Mouse (Mus musculus): ENCODE results near the gene Trim6. TPM values are rescaled to one million over a fixed set of nuclear protein-coding genes. Genes with fewer than 3 reads are reported as not detected.

Trim6 gene
- 2.3 TPM for polyA plus RNA-seq (2017; shearing (Covaris generic))

DNA sequence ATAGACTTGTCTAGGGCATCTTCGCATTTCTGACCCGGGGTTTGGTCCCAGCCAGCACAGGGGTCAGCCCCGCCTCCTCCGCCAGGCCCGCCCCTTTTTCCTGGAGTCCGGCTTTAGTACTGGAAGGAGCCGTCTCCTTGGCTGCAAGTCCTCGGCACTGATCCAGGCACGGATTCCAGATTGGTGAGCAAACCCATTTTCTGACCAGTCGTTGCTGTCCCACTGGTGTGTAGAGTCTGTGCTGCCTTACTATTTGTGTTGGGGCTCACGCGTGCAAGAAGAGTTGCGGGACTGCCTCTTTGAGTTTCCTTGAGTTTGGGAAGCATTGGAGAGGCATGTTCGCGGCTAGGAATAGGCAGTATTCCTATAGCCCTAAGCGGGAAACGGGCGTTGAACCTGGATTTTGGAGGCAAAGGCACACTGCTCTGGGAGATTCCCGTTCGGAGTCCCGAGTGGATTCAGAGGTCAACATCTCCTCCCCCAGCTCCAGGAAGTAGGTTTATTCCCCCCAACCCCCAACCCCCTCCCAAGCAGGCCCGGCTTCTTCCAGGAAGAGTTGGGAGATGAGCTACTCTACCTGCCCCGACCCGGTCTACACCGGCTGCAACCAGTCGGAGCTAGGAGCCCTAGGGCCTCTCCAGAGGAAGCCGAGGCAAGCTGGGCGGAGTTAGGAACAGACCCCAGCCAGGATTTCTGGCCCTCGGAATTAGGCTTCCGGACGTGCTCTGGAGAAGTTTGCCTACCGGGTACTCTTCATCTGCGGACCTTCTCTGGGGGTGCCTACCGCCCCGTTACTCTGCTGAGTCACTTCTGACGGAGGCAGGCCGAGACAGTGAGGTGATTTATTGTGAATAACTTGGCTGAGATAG lies at the start of gene Trim6:
TSS of gene Trim6 (plus strand) at position 93 of the 869 bp plus-strand sequence.

DNA sequence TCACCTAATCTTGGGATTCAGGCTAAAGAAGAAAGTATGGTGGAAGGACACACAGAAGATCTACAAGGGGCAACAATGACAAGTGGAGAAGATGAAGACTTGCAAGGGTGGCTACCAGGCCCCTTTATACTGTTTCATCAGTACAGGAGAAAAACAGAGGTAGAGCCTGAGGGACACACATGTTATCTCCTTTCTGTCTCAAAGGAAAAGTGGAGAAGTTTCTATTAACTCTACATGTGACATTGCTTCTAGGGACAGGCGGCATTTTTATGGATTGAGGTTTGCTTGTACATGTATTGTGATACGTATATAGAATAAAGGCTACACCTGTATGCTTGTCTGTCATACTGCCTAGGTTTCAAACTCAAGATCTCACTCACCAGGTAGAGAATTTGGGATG lies 35.3 kb upstream of the Trim6 start, which contains the start of gene Olfr648:
TSS of gene Olfr648 (minus strand) at position 101 of the 400 bp plus-strand sequence.

DNA sequence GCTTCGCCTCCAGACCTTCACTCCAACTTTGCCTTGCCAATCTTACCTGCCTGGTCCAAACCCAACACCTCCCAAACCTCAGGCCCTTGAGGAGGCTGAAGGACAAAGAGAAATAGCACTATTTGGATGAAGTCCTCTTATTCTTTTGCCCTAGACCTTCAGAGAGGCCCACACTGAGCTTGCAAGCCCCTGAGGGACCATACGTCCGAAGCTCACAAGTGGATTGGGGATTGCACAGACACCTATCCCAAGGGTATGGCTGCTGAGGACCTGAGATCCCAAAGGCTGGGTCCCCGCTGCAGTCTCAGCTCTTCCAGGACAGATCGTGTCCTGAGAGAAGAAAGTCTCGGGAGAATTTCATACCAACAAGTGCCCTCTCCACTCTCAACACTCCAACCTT lies 22.7 kb upstream of the Trim6 start, which contains the start of gene Olfr649:
TSS of gene Olfr649 (minus strand) at position 101 of the 400 bp plus-strand sequence.

DNA sequence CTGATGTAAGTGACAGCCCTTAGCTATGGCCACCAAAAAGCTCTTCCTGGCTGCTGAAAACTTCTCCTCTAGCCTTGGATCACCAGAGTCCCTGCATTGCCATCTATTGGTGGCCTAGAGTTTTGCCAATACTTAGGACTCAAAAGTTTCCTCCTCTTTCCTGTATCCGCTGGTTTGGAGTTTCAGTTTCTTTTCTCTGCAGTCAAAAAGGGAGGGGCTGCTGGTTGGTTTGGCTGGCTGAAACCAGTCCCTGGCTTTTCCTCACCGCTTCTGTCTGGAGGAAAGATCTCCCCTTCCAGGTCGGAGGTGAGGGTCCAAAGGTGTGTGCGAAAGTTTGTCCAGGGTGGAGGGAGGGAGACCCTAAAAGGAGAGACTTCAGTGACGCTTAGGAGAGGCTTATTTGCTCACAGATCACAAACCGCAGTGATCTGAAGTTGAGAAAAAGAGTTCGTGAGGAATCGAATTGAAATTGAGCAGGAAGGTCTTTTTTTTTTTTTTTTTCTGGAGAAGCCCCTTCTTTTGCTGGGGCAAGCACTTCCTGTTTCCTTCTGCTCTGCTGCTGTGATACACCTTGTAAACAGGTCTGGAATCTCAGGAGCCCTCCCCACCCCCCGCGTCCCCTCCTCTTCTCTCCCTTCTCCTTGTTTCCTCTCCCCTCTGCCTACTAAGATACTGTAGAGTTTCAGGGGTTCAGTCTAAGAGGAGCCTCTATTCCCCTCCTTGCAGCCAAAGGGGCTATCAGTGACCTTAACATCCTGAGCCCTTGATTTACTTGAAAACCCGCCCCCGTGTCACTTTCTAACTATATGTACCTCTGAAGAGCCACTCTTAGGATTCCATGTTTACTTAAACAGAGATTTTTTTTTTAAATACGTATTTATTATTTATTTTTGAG lies 25.9 kb downstream of the Trim6 start, which contains the start of gene Trim34a:
TSS of gene Trim34a (plus strand) at position 171 of the 895 bp plus-strand sequence.

Other genes starting within 250 kb of the Trim6 start
- 0.09 TPM for gene Olfr635, start 247.6 kb upstream of the Trim6 start, polyA plus RNA-seq (2017; shearing (Covaris generic))
- gene Olfr638, start 220.0 kb upstream of the Trim6 start, polyA plus RNA-seq (2017; shearing (Covaris generic)), result not detected
- gene Olfr639, start 201.5 kb upstream of the Trim6 start, polyA plus RNA-seq (2017; shearing (Covaris generic)), result not detected
- gene Olfr640, start 193.2 kb upstream of the Trim6 start, polyA plus RNA-seq (2017; shearing (Covaris generic)), result not detected
- gene Olfr641, start 183.3 kb upstream of the Trim6 start, polyA plus RNA-seq (2017; shearing (Covaris generic)), result not detected
- not detected for gene Olfr642, start 166.1 kb upstream of the Trim6 start, polyA plus RNA-seq (2017; shearing (Covaris generic))
- gene 4930516K23Rik, start 157.3 kb upstream of the Trim6 start, polyA plus RNA-seq (2017; shearing (Covaris generic)), result 0.72 TPM
- not detected for gene Olfr644, start 146.9 kb upstream of the Trim6 start, polyA plus RNA-seq (2017; shearing (Covaris generic))
- not detected for gene Olfr645, start 133.3 kb upstream of the Trim6 start, polyA plus RNA-seq (2017; shearing (Covaris generic))
- 0.96 TPM for gene Olfr646, start 113.9 kb upstream of the Trim6 start, polyA plus RNA-seq (2017; shearing (Covaris generic))
- gene Ubqln5, start 89.0 kb upstream of the Trim6 start, polyA plus RNA-seq (2017; shearing (Covaris generic)), result not detected
- gene Olfr643, start 81.4 kb upstream of the Trim6 start, polyA plus RNA-seq (2017; shearing (Covaris generic)), result not detected
- gene Ubqln3, start 75.5 kb upstream of the Trim6 start, polyA plus RNA-seq (2017; shearing (Covaris generic)), result not detected
- not detected for gene Ubqlnl, start 68.2 kb upstream of the Trim6 start, polyA plus RNA-seq (2017; shearing (Covaris generic))
- not detected for gene Olfm5, start 54.0 kb upstream of the Trim6 start, polyA plus RNA-seq (2017; shearing (Covaris generic))
- gene Olfr648, start 35.4 kb upstream of the Trim6 start, polyA plus RNA-seq (2017; shearing (Covaris generic)), result not detected
- gene Olfr649, start 22.8 kb upstream of the Trim6 start, polyA plus RNA-seq (2017; shearing (Covaris generic)), result not detected
- 33.2 TPM for gene Trim34a, start 25.7 kb downstream of the Trim6 start, polyA plus RNA-seq (2017; shearing (Covaris generic))
- gene Trim5, start 69.3 kb downstream of the Trim6 start, polyA plus RNA-seq (2017; shearing (Covaris generic)), result 20.3 TPM
- gene Trim12a, start 96.7 kb downstream of the Trim6 start, polyA plus RNA-seq (2017; shearing (Covaris generic)), result 118 TPM
- gene Trim34b, start 110.7 kb downstream of the Trim6 start, polyA plus RNA-seq (2017; shearing (Covaris generic)), result 0.68 TPM
- 10.2 TPM for gene Trim12c, start 134.6 kb downstream of the Trim6 start, polyA plus RNA-seq (2017; shearing (Covaris generic))
- 0.46 TPM for gene Trim30b, start 151.1 kb downstream of the Trim6 start, polyA plus RNA-seq (2017; shearing (Covaris generic))
- gene Trim30c, start 182.0 kb downstream of the Trim6 start, polyA plus RNA-seq (2017; shearing (Covaris generic)), result 3.5 TPM
- gene Trim30a, start 246.4 kb downstream of the Trim6 start, polyA plus RNA-seq (2017; shearing (Covaris generic)), result 51.2 TPM